ENCODE assay signal across 8 mouse cellular contexts in the genomic region with DNA sequence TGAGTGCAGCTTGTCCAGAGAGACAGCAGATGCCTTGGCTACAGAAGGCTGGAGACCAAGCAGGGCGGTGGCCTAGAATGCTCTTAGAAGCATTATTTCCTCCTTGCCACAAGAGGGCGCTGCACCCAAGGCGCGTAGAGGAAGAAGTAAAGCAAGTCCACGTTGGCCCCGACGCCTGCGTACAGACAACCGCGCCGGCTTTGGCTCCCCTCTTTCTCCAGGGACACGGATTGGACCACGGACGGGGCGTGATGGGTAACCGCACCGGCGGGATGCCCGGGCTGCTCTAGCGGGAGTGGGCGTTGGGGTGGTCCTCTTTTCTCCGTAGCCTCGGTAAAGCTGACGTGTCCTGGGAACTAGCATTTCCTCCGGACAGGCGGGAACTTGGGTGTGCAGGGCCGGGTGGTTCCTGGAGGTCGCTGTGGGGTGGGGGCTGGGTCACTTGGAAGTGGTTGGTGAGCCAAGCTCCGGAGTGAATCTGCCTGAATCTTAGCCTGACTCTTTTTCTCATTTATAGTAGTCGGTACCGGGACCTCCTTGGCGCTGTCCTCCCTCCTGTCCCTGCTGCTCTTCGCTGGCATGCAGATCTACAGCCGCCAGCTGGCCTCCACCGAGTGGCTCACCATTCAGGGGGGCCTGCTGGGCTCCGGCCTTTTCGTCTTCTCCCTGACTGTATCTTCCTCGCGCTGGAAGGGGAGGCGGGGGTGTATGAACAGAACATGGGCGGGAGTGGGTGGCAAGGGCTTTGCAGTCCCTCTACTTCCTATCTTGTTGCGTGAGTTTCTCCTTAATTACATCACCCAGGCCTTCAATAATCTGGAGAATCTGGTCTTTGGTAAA. TPM values are rescaled to one million over a fixed set of nuclear protein-coding genes. Genes with fewer than 3 reads are reported as not detected.
DNase-seq lines count a peak whose midpoint lies in the region; ATAC-seq and TF ChIP-seq lines count a peak whose summit lies in the region.

A gene (minus strand): TSS at position 49 of the 840 bp plus-strand sequence.

- no peaks in the 10 kb centered on the region for H3K27me3 ChIP-seq in CH12.LX (replicated peaks)
- H3K27me3 ChIP-seq in heart, embryonic 14.5 days (ENCODE audit: control insufficient read depth, insufficient read depth, low read length), result peaks cover 25% of the 10 kb centered on the region
- H3K27me3 ChIP-seq in liver, embryonic 15.5 days, result peaks cover 42% of the 10 kb centered on the region
- H3K27me3 ChIP-seq in neural tube, embryonic 11.5 days (ENCODE audit: control insufficient read depth, insufficient read depth, low read length), result no peaks in the 10 kb centered on the region
- H3K27me3 ChIP-seq in stomach, embryonic 16.5 days (ENCODE audit: control insufficient read depth, insufficient read depth, low read length), result no peaks in the 10 kb centered on the region

- 1% methylated on average over 42 of the region's 42 CpGs for WGBS in heart, embryonic 14.5 days
- under 1% methylated on average over 42 of the region's 42 CpGs for WGBS in liver, embryonic 15.5 days (ENCODE audit: insufficient replicate concordance)
- under 1% methylated on average over 42 of the region's 42 CpGs for WGBS in neural tube, embryonic 11.5 days
- under 1% methylated on average over 42 of the region's 42 CpGs for WGBS in stomach, embryonic 16.5 days

- peaks cover 10 to 72% of the 10 kb centered on the region in 2 experiments for H3K4me1 ChIP-seq in CH12.LX (ENCODE audit: control insufficient read depth in 1 of 2, insufficient read depth in 2 of 2)
- peaks cover 18 to 37% of the 10 kb centered on the region in 2 experiments for H3K4me1 ChIP-seq in heart, embryonic 14.5 days (ENCODE audit: control insufficient read depth in 2 of 2, insufficient read depth in 2 of 2, low read length in 2 of 2)
- peaks cover 64% of the 10 kb centered on the region for H3K4me1 ChIP-seq in liver, embryonic 15.5 days (replicated peaks)
- peaks cover 30% of the 10 kb centered on the region for H3K4me1 ChIP-seq in neural tube, embryonic 11.5 days (ENCODE audit: control insufficient read depth, insufficient read depth, low read length)
- H3K4me1 ChIP-seq in stomach, embryonic 16.5 days (ENCODE audit: control insufficient read depth, insufficient read depth, low read length), result peaks cover 25% of the 10 kb centered on the region

- TF ChIP-seq RAD21 in CH12.LX (IDR thresholded peaks at IDR 0.05; ENCODE audit: low read depth, low read length), result peak; percentile 56

- DNase-seq in CH12.LX (ENCODE audit: extremely low read depth), result peak; percentile 94
- DNase-seq in c-Kit-negative CD71-positive TER-119-positive erythroid progenitor cells, embryonic 14.5 days (ENCODE audit: low read depth, low spot score), result peak; percentile 73
- DNase-seq in fibroblast of lung, adult 2 months (ENCODE audit: low read depth), result peak; percentile 74
- peak; percentile 92 for DNase-seq in kidney, postnatal 14 days
- peak; percentile 91 for DNase-seq in neural tube, embryonic 11.5 days (ENCODE audit: low spot score)

- peak; percentile 71 for ATAC-seq in heart, embryonic 14.5 days (ENCODE audit: insufficient number of reproducible peaks, insufficient read depth, low FRiP score, low read depth)
- ATAC-seq in liver, embryonic 15.5 days (ENCODE audit: insufficient read depth), result peak; percentile 64
- ATAC-seq in neural tube, embryonic 11.5 days (ENCODE audit: insufficient read depth, low FRiP score, low TSS enrichment), result peak; percentile 46
- ATAC-seq in stomach, embryonic 16.5 days (ENCODE audit: insufficient read depth, low FRiP score), result peak; percentile 70

- H3K27ac ChIP-seq in CH12.LX (ENCODE audit: insufficient read depth, low read depth), result peak within 1 kb of the TSS; percentile 48
- H3K27ac ChIP-seq in heart, embryonic 14.5 days (replicated peaks in 1 of 2; ENCODE audit: control insufficient read depth in 1 of 2, insufficient read depth in 1 of 2, low read depth in 2 of 2, low read length in 2 of 2), result peak within 1 kb of the TSS; percentile 18 to 75
- H3K27ac ChIP-seq in liver, embryonic 15.5 days (replicated peaks), result peak within 1 kb of the TSS; percentile 69
- peak within 1 kb of the TSS; percentile 61 for H3K27ac ChIP-seq in neural tube, embryonic 11.5 days (ENCODE audit: low read depth, low read length)
- H3K27ac ChIP-seq in stomach, embryonic 16.5 days (ENCODE audit: low read length), result peak within 1 kb of the TSS; percentile 70

- H3K9ac ChIP-seq in CH12.LX (ENCODE audit: insufficient read depth, low read depth), result peak within 1 kb of the TSS; percentile 90
- H3K9ac ChIP-seq in heart, embryonic 14.5 days (ENCODE audit: low read length), result peak within 1 kb of the TSS; percentile 84
- H3K9ac ChIP-seq in liver, embryonic 15.5 days, result peak within 1 kb of the TSS; percentile 73
- H3K9ac ChIP-seq in neural tube, embryonic 11.5 days (ENCODE audit: low read length), result peak within 1 kb of the TSS; percentile 73
- H3K9ac ChIP-seq in stomach, embryonic 16.5 days (ENCODE audit: low read length), result peak within 1 kb of the TSS; percentile 87

- peaks cover 17% of the 10 kb centered on the region for H3K79me2 ChIP-seq in CH12.LX (replicated peaks; ENCODE audit: control insufficient read depth, extremely low read depth, insufficient read depth, poor library complexity, severe bottlenecking)

- peak within 1 kb of the TSS; percentile 75 to 84 (median 80) for H3K4me3 ChIP-seq in CH12.LX (replicated peaks in 1 of 3; ENCODE audit: low read depth in 2 of 3, low read length in 2 of 3, poor library complexity in 1 of 3)
- H3K4me3 ChIP-seq in heart, embryonic 14.5 days (ENCODE audit: control insufficient read depth in 1 of 2, insufficient read depth in 1 of 2, low read depth in 1 of 2, low read length in 2 of 2), result peak within 1 kb of the TSS; percentile 69 to 88
- peak within 1 kb of the TSS; percentile 78 for H3K4me3 ChIP-seq in liver, embryonic 15.5 days (replicated peaks)
- H3K4me3 ChIP-seq in neural tube, embryonic 11.5 days (ENCODE audit: low read depth, low read length), result peak within 1 kb of the TSS; percentile 70
- H3K4me3 ChIP-seq in stomach, embryonic 16.5 days (replicated peaks; ENCODE audit: low read length), result peak within 1 kb of the TSS; percentile 76

- peak within 1 kb of the TSS; percentile 87 for H3K4me2 ChIP-seq in CH12.LX (ENCODE audit: insufficient read depth, low read depth, poor library complexity, severe bottlenecking)
- peak within 1 kb of the TSS; percentile 88 for H3K4me2 ChIP-seq in heart, embryonic 14.5 days (ENCODE audit: low read length)
- H3K4me2 ChIP-seq in liver, embryonic 15.5 days, result peak within 1 kb of the TSS; percentile 90
- peak within 1 kb of the TSS; percentile 86 for H3K4me2 ChIP-seq in neural tube, embryonic 11.5 days (ENCODE audit: low read depth)
- peak within 1 kb of the TSS; percentile 75 for H3K4me2 ChIP-seq in stomach, embryonic 16.5 days (ENCODE audit: low read depth, low read length)

- peak; percentile 87 for TF ChIP-seq POLR2A in CH12.LX (IDR thresholded peaks at IDR 0.05; ENCODE audit: low read depth, low read length)

- TF ChIP-seq EP300 in CH12.LX (IDR thresholded peaks at IDR 0.05; ENCODE audit: low read length), result no peak

- peak; percentile 78 to 92 for TF ChIP-seq CTCF in CH12.LX (conservative IDR thresholded peaks at IDR 0.05 in 1 of 2, IDR thresholded peaks at IDR 0.05 in 1 of 2; ENCODE audit: low read depth in 2 of 2, low read length in 2 of 2)

- in situ Hi-C loops in CH12.LX (cut with MboI; ENCODE audit: low pct_ligation_motif_present, low pct_unique_long_range_greater_than_20kb, low sequenced_read_pairs), result loop anchor here (5.0 kb wide), 1 partner anchor 51 kb away; no protein-coding TSS in a partner anchor

- H3K9me3 ChIP-seq in CH12.LX (replicated peaks; ENCODE audit: low read length), result no peaks in the 10 kb centered on the region
- H3K9me3 ChIP-seq in heart, embryonic 14.5 days (ENCODE audit: control insufficient read depth, low read length), result no peaks in the 10 kb centered on the region
- no peaks in the 10 kb centered on the region for H3K9me3 ChIP-seq in liver, embryonic 15.5 days (replicated peaks)
- no peaks in the 10 kb centered on the region for H3K9me3 ChIP-seq in neural tube, embryonic 11.5 days (ENCODE audit: control insufficient read depth, low read length)
- no peaks in the 10 kb centered on the region for H3K9me3 ChIP-seq in stomach, embryonic 16.5 days (replicated peaks; ENCODE audit: control insufficient read depth, low read length)

- dilution Hi-C loops in CH12.LX (cut with MboI; ENCODE audit: extremely low pct_ligation_motif_present, extremely low pct_unique_long_range_greater_than_20kb, low sequenced_read_pairs), result no loop called here

- peaks cover 22 to 36% of the 10 kb centered on the region in 2 experiments for H3K36me3 ChIP-seq in CH12.LX (replicated peaks in 1 of 2; ENCODE audit: control insufficient read depth in 1 of 2, insufficient read depth in 1 of 2, low read length in 1 of 2)
- peaks cover 11% of the 10 kb centered on the region for H3K36me3 ChIP-seq in heart, embryonic 14.5 days (ENCODE audit: control insufficient read depth, insufficient read depth, low read length)
- no peaks in the 10 kb centered on the region; the same call in 1 of the 2 replicates for H3K36me3 ChIP-seq in liver, embryonic 15.5 days (replicated peaks)
- 0 out of 2 replicates have a peak, but pooled peaks cover 3% of the 10 kb centered on the region for H3K36me3 ChIP-seq in neural tube, embryonic 11.5 days (ENCODE audit: control insufficient read depth, insufficient read depth, low read length)
- peaks cover 3% of the 10 kb centered on the region; the same call in 1 of the 2 replicates for H3K36me3 ChIP-seq in stomach, embryonic 16.5 days (ENCODE audit: control insufficient read depth, insufficient read depth, low read length)

TF ChIP-seq in CH12.LX, 34 proteins besides CTCF, POLR2A, EP300 and RAD21 (continues in another document):
- TF ChIP-seq JUND (conservative IDR thresholded peaks at IDR 0.05; ENCODE audit: low read depth, low read length) (no peak), MAZ (IDR thresholded peaks at IDR 0.05; ENCODE audit: low read depth, low read length) (no peak), ELF1 (IDR thresholded peaks at IDR 0.05; ENCODE audit: low read depth, low read length) (peak; percentile 81), ZC3H11A (IDR thresholded peaks at IDR 0.05; ENCODE audit: low read depth, low read length) (no peak), MXI1 (IDR thresholded peaks at IDR 0.05; ENCODE audit: low read depth, low read length) (peak; percentile 88; the same call in 1 of the 2 replicates), USF2 (conservative IDR thresholded peaks at IDR 0.05; ENCODE audit: low read depth, low read length) (no peak), UBTF (IDR thresholded peaks at IDR 0.05; ENCODE audit: low read depth, low read length) (peak; percentile 60; the same call in 1 of the 2 replicates)

RNA-seq across cellular contexts. Expression of the gene that starts here (rescaled TPM):
- 1.9 and 2.0 TPM in 2 replicates for total RNA-seq in CH12.LX (2012; rRNA removed)
- total RNA-seq in CH12.LX (2014; rRNA removed), result 0.36 TPM in 2 replicates
- polyA plus RNA-seq in CH12.LX (2012; ENCODE audit: insufficient read length, low read depth), result 1.4 and 1.9 TPM in 2 replicates
- 0.85 and 0.95 TPM in 2 replicates for polyA plus RNA-seq in heart, embryonic 14.5 days (2014; fragmentation: Nextera tagmentation; extraction: Ambion mirVana)
- 0.23 and 0.31 TPM in 2 replicates for polyA plus RNA-seq in liver, embryonic 15.5 days (2015; fragmentation: Nextera tagmentation; extraction: Ambion mirVana)
- polyA plus RNA-seq in neural tube, embryonic 11.5 days (2014; fragmentation: Nextera tagmentation; extraction: Ambion mirVana), result 11.6 and 12.8 TPM in 2 replicates
- 4.4 and 4.8 TPM in 2 replicates for polyA plus RNA-seq in stomach, embryonic 16.5 days (2015; fragmentation: Nextera tagmentation; extraction: Ambion mirVana)

Comparison
In these comparisons a context has a peak if more than half of its experiments do, and no peak if none do; other contexts are left out.
1. Peak in every context shown above with its lines: DNase-seq, ATAC-seq, H3K4me3 ChIP-seq and H3K27ac ChIP-seq.
2. Peak in ATAC-seq, H3K4me3 ChIP-seq, H3K27ac ChIP-seq, H3K9ac ChIP-seq and H3K4me2 ChIP-seq in heart, embryonic 14.5 days; RNA of the gene not detected or under 1 TPM.
3. Peak in ATAC-seq, H3K4me3 ChIP-seq, H3K27ac ChIP-seq, H3K9ac ChIP-seq and H3K4me2 ChIP-seq in liver, embryonic 15.5 days; RNA of the gene not detected or under 1 TPM.